Comparison of ENCODE assay signal across 10 mouse cellular contexts in the genomic region with DNA sequence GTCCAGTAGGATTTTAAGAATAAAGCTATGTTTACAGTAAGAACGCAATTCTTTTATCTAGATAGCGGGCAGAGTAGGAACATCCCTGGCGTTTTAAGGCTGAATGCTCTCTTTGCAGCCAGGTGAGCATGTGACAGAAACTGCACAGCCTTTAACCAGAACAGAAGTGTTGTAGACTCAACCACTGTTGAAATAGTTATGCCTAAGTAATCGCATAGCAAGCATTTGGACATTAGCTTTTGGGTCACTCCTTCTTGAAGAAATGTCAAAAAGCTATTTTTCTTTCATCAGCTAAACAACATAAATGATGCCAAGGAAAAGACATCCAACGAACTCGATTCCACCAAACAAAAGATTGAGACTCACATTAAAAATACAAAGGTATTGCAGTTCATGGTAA.
A peak's percentile ranks its signal among the peaks of the same experiment; 100 is the strongest.
DNase-seq lines count a peak whose midpoint lies in the region; ATAC-seq and TF ChIP-seq lines count a peak whose summit lies in the region.
"Had no signal": no experiment of that assay in that cellular context is flagged by ENCODE, and none has a peak within 500 bp of the region (broad histone marks: within the 10 kb centered on the region; RNA-seq: fewer than 3 reads in every experiment).

No protein-coding gene starts in this region.

- ATAC-seq in kidney, postnatal 0 days (replicated peaks; ENCODE audit: low FRiP score, low read depth) = no peak
- ATAC-seq in forebrain, embryonic 13.5 days = peak; percentile 39; the same call in 1 of the 2 replicates
- ATAC-seq in intestine, embryonic 15.5 days = no peak
- peak; percentile 23; the same call in 1 of the 2 replicates for ATAC-seq in neural tube, embryonic 14.5 days (ENCODE audit: low read depth)

- no peak overlapping the region for H3K9ac ChIP-seq in kidney, postnatal 0 days (ENCODE audit: low read depth, low read length)
- no peak overlapping the region for H3K9ac ChIP-seq in forebrain, embryonic 13.5 days
- H3K9ac ChIP-seq in intestine, embryonic 15.5 days = no peak overlapping the region
- H3K9ac ChIP-seq in neural tube, embryonic 14.5 days (replicated peaks; ENCODE audit: low read depth, low read length) = no peak overlapping the region

- H3K9me3 ChIP-seq in kidney, postnatal 0 days (replicated peaks; ENCODE audit: low read length) = no peaks in the 10 kb centered on the region
- no peaks in the 10 kb centered on the region for H3K9me3 ChIP-seq in forebrain, embryonic 13.5 days (replicated peaks)
- no peaks in the 10 kb centered on the region for H3K9me3 ChIP-seq in intestine, embryonic 15.5 days
- no peaks in the 10 kb centered on the region for H3K9me3 ChIP-seq in neural tube, embryonic 14.5 days (ENCODE audit: control insufficient read depth, low read length)

- WGBS in kidney, postnatal 0 days = 44% methylated on average over 6 of the region's 6 CpGs
- 52% methylated on average over 6 of the region's 6 CpGs for WGBS in forebrain, embryonic 13.5 days
- 50% methylated on average over 6 of the region's 6 CpGs for WGBS in intestine, embryonic 15.5 days
- 45% methylated on average over 6 of the region's 6 CpGs for WGBS in neural tube, embryonic 14.5 days

- peak; percentile 10 for DNase-seq in kidney, postnatal 0 days (ENCODE audit: low spot score)
- no peak for DNase-seq in kidney, postnatal 36 days
- no peak for DNase-seq in frontal cortex, adult 2 months (ENCODE audit: extremely low spot score in 1 of 2, low spot score in 1 of 2)
- no peak for DNase-seq in gastrocnemius, adult 18-20 months (ENCODE audit: low spot score)
- DNase-seq: cerebellum, adult 18-20 months; lung, adult 2 months had no signal

- 0 out of 2 replicates have a peak, but pooled peaks cover 8% of the 10 kb centered on the region for H3K4me1 ChIP-seq in kidney, postnatal 0 days (replicated peaks; ENCODE audit: insufficient read depth, low read length)
- H3K4me1 ChIP-seq in forebrain, embryonic 13.5 days = peaks cover 10% of the 10 kb centered on the region
- no peaks in the 10 kb centered on the region for H3K4me1 ChIP-seq in intestine, embryonic 15.5 days (replicated peaks)
- 0 out of 2 replicates have a peak, but pooled peaks cover 6% of the 10 kb centered on the region for H3K4me1 ChIP-seq in neural tube, embryonic 14.5 days (ENCODE audit: control insufficient read depth, insufficient read depth, low read length)

- no peaks in the 10 kb centered on the region for H3K27me3 ChIP-seq in kidney, postnatal 0 days (ENCODE audit: insufficient read depth, low read length)
- no peaks in the 10 kb centered on the region for H3K27me3 ChIP-seq in forebrain, embryonic 13.5 days
- H3K27me3 ChIP-seq in intestine, embryonic 15.5 days (replicated peaks) = no peaks in the 10 kb centered on the region
- H3K27me3 ChIP-seq in neural tube, embryonic 14.5 days (ENCODE audit: control insufficient read depth, insufficient read depth, low read length) = no peaks in the 10 kb centered on the region

- H3K27ac ChIP-seq in kidney, postnatal 0 days = no peak overlapping the region
- no peak overlapping the region for H3K27ac ChIP-seq in forebrain, embryonic 13.5 days
- H3K27ac ChIP-seq in intestine, embryonic 15.5 days = no peak overlapping the region
- H3K27ac ChIP-seq in neural tube, embryonic 14.5 days (ENCODE audit: low read depth, low read length) = no peak overlapping the region

- no peaks in the 10 kb centered on the region for H3K36me3 ChIP-seq in kidney, postnatal 0 days (ENCODE audit: insufficient read depth, low read length)
- H3K36me3 ChIP-seq in forebrain, embryonic 13.5 days (ENCODE audit: poor library complexity, severe bottlenecking) = no peaks in the 10 kb centered on the region
- H3K36me3 ChIP-seq in intestine, embryonic 15.5 days = no peaks in the 10 kb centered on the region
- H3K36me3 ChIP-seq in neural tube, embryonic 14.5 days (ENCODE audit: control insufficient read depth, insufficient read depth, low read length) = no peaks in the 10 kb centered on the region

- no peak overlapping the region for H3K4me3 ChIP-seq in kidney, postnatal 0 days (replicated peaks; ENCODE audit: low read depth, low read length)
- H3K4me3 ChIP-seq in forebrain, embryonic 13.5 days = no peak overlapping the region
- H3K4me3 ChIP-seq in intestine, embryonic 15.5 days (replicated peaks) = no peak overlapping the region
- H3K4me3 ChIP-seq in neural tube, embryonic 14.5 days (ENCODE audit: low read depth, low read length) = no peak overlapping the region
- H3K4me3 ChIP-seq: erythroblast, embryonic 14.5 days had no signal

- TF ChIP-seq CTCF in kidney, postnatal 0 days (IDR thresholded peaks at IDR 0.05; ENCODE audit: low read depth) = no peak

- H3K4me2 ChIP-seq in kidney, postnatal 0 days (ENCODE audit: low read length) = peak overlapping the region; percentile 32; the same call in 1 of the 2 replicates
- H3K4me2 ChIP-seq in forebrain, embryonic 13.5 days = peak overlapping the region; percentile 32
- peak overlapping the region; percentile 28; the same call in 1 of the 2 replicates for H3K4me2 ChIP-seq in intestine, embryonic 15.5 days (replicated peaks)
- peak overlapping the region; percentile 43 for H3K4me2 ChIP-seq in neural tube, embryonic 14.5 days (ENCODE audit: low read depth, low read length)

Comparison
In these comparisons a context has a peak if more than half of its experiments do, and no peak if none do; other contexts are left out.
1. ATAC-seq: peak in forebrain, embryonic 13.5 days (single experiment) and neural tube, embryonic 14.5 days (single experiment); none in kidney, postnatal 0 days (single experiment) and intestine, embryonic 15.5 days (single experiment).
2. Peak in every context shown above with its lines, with median percentiles within 50 percentile points of each other: H3K4me2 ChIP-seq.